Mouse (Mus musculus) lung, adult 2 months (tissue): ENCODE measurements around the gene Trim17. TPM values are rescaled to one million over a fixed set of nuclear protein-coding genes. Genes with fewer than 3 reads are reported as not detected.
"Not testable (repeated sequence)": the region's sequence is repeated elsewhere in the genome, so short reads cannot be mapped to it uniquely, and the experiment has no call there.

Experiments
- DNase-seq: peaks from one replicate; pipeline ENCODE4 v3.0.0; 2022
- H3K4me1 ChIP-seq: fragments of 200-500 bp; 2 replicates; pipeline ENCODE4 v1.6.1; 2011; ENCODE audit warnings: low read length; ENCODE audit not compliant: control insufficient read depth, insufficient read depth
- H3K4me3 ChIP-seq: fragments of 200-500 bp; replicated peaks from 2 replicates; pipeline ENCODE3; 2011; ENCODE audit warnings: low read depth, mild to moderate bottlenecking, control low read depth, low read length; ENCODE audit errors: extremely low read depth
- CTCF ChIP-seq: fragments of 200-500 bp; IDR thresholded peaks from 2 replicates; pipeline ENCODE4 v1.5.1; 2011; ENCODE audit warnings: mild to moderate bottlenecking, low read length, control low read depth; ENCODE audit not compliant: insufficient read depth
- POLR2A ChIP-seq: fragments of 200-500 bp; IDR thresholded peaks from 2 replicates; pipeline ENCODE4 v1.6.1; 2011; ENCODE audit warnings: low read depth, mild to moderate bottlenecking, control low read depth, low read length, borderline replicate concordance; ENCODE audit errors: extremely low read depth
- WGBS: fragments of 180-500 bp; shearing (Covaris S2); methylation state at CpG from one replicate; pipeline ENCODE4 v1.1.7; 2018; 5-methylcytosine and 5-hydroxymethylcytosine counted together
- polyA plus RNA-seq: library from polyadenylated mRNA; depleted of rRNA; stranded (reverse); fragments of >200 nt; gene quantifications from 2 replicates; pipeline ENCODE4 v1.2.3, GENCODE M21; 2012

Gene Trim17
- polyA plus RNA-seq, 1 experiment = 1.1 TPM

GRCm38 (mm10) chr11:58947306-58947705 lies 7.2 kb upstream of the Trim17 start:
- no peak for TF ChIP-seq POLR2A
- H3K4me3 ChIP-seq = no peak overlapping the region
- 85% methylated on average over 3 of the region's 3 CpGs for WGBS

GRCm38 (mm10) chr11:58947798-58948528 lies 6.5 kb upstream of the Trim17 start:
- DNase-seq = no peak
- WGBS = 18% methylated on average over 23 of the region's 23 CpGs
- no peak for TF ChIP-seq CTCF
- no peak overlapping the region for H3K4me3 ChIP-seq
- H3K4me1 ChIP-seq = no peaks in the 10 kb centered on the region

More at GRCm38 (mm10) chr11:58947306-58947705, 7.2 kb upstream of the Trim17 start:
- no peak for DNase-seq
- no peaks in the 10 kb centered on the region for H3K4me1 ChIP-seq

- WGBS = 1% methylated on average over 48 of the region's 48 CpGs
- no peak for DNase-seq
These were observed 5.7 kb upstream of the Trim17 start, which contains the start of gene Hist3h2ba for GRCm38 (mm10) chr11:58948542-58949479. TSS of gene Hist3h2ba (plus strand) at chr11:58948920.

GRCm38 (mm10) chr11:58949480-58950431 lies 4.7 kb upstream of the Trim17 start:
- Histone ChIP-seq H3K4me3 (no peak overlapping the region), H3K4me1 (no peaks in the 10 kb centered on the region)
- WGBS = 38% methylated on average over 20 of the region's 20 CpGs
- DNase-seq = no peak
- no peak for TF ChIP-seq POLR2A
- no peak for TF ChIP-seq CTCF

More at GRCm38 (mm10) chr11:58948542-58949479, 5.7 kb upstream of the Trim17 start, which contains the start of gene Hist3h2ba:
- Histone ChIP-seq H3K4me1 (no peaks in the 10 kb centered on the region), H3K4me3 (peak within 1 kb of the TSS; percentile 55)
- TF ChIP-seq POLR2A (peak; percentile 50; the same call in 1 of the 2 replicates), CTCF (no peak)

- TF ChIP-seq CTCF (no peak), POLR2A (no peak)
- H3K4me1 ChIP-seq = no peaks in the 10 kb centered on the region; the same call in 1 of the 2 replicates
- DNase-seq = no peak
- 78% methylated on average over 5 of the region's 5 CpGs for whole genome bisulfite sequencing
- no peak overlapping the region for H3K4me3 ChIP-seq
These were observed 3.3 kb upstream of the Trim17 start for GRCm38 (mm10) chr11:58951210-58951609.

- no peak for DNase-seq
- 2% methylated on average over 33 of the region's 33 CpGs for WGBS
- peak overlapping the region; percentile 65 for H3K4me3 ChIP-seq
- peaks cover 4% of the 10 kb centered on the region for H3K4me1 ChIP-seq
- TF ChIP-seq CTCF (no peak), POLR2A (0 out of 2 replicates have a peak, but pooled peaks have one; percentile 14)
These were observed 925 bp upstream of the Trim17 start for GRCm38 (mm10) chr11:58953351-58954169.

GRCm38 (mm10) chr11:58954170-58954419 lies 390 bp upstream of the Trim17 start:
- H3K4me3 ChIP-seq = peak overlapping the region; percentile 89
- 0 out of 2 replicates have a peak, but pooled peaks have one; percentile 4 for TF ChIP-seq POLR2A
- under 1% methylated on average over 17 of the region's 17 CpGs for whole genome bisulfite sequencing
- not testable (repeated sequence) for H3K4me1 ChIP-seq
- peak; percentile 72 for DNase-seq

- peaks cover 4% of the 10 kb centered on the region for H3K4me1 ChIP-seq
- 1% methylated on average over 20 of the region's 20 CpGs for WGBS
- TF ChIP-seq CTCF (no peak), POLR2A (no peak)
- peak overlapping the region; percentile 90 for H3K4me3 ChIP-seq
- DNase-seq = no peak
These were observed 820 bp downstream of the Trim17 start for GRCm38 (mm10) chr11:58955143-58955867.
